Mouse (Mus musculus) cerebellum, adult 11 months (tissue): Measurements from ENCODE around the gene Inca1.

Experiments used
- DNase-seq: peaks from one replicate; pipeline ENCODE4 v3.0.0; 2022

Gene Inca1

DNA sequence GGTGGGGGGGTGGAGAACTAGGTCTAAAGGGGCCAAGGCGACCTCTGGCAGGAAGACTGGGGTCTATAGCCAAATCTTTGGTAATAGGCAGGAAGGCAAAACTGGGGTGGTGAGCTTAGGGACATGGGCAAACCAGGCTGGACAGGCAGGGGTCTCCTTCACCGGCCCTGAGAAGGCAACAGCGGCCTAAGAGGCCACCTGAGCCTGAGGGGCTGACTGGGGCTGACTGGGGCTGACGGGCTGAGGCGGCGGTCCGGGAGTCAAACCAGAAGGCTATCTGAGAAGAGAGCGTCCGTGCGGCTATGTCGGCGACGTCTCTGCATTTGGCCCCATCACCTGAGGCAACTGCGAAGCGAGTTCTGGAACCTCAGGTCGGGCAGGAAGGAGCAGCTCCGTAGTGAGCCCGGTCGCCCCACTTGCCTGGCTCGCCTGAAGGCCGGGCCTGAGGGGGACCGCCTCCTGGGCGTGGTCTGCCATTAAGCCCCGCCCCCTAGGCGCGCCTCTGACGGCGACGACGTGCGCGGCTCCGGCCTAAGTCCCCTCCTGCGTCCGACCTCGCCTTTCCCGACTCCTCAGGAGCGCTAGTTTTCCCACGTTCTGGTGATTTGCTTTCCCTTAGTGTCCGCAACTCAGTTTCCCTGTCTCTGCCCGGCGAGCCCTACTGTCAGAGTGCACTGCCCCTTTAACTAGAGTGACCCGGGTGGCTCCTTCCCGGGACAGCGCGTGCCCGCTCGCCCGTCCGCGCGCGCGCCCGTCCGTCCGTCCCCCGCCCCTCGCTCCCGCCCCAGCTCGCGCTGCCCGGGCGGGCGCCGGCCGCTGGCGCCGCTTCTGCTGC lies at the start of gene Inca1, which contains the start of gene Kif1c:
Gene Inca1 (minus strand): TSS at position 434 of the 835 bp plus-strand sequence.
Gene Kif1c (plus strand): TSS at position 827 of the 835 bp plus-strand sequence.
- DNase-seq: peak; percentile 97

DNA sequence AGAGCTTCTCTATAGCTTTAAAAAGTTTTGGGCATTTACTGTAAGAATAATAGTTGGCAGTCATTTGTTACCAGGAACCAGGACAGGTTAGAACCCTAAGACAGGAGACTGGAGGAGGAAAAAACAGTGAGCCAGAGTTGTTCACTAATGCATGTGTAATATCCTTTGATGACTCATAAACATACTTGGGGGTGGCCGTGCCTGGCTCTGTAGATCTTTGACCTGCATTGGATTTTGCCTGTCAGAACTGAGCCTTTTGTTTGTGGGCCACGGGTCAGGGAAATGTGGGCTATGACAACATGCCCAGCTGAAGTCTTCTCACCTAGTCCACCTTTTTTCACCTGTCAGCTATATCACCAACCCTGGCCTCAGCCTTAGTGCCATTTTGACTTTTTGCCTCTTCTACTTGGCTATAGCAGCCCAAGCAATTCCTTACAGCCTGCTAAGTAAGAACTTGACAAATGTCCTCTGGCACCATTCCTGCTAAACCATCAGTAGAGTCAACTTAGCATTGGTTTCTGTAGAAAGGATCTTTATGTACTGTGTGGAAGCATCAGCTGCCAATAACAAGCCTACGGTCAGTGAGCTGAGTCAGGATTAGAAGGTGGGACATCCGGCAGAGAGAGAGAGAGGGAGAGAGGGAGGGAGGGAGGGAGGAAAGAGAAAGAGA lies 48.1 kb upstream of the Inca1 start:
- DNase-seq: no peak

DNA sequence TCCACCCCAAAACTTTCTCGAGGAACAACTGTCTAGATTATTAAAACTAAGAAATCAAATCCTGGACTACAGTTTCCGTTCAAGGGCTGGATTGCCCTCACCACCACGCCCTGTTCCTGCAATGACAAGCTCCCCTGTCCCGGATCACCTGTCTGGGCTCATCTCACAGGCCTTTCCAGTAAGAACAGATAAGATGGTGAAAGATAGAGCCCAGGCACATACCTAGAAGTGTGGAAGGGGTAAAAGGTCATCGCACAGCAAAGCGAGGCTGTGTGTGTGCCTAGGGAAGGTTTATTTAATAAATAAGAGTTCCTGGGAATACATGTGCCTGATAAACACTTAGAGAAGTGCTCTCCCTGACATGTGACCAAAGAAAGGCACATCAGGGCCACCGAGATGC lies 45.7 kb upstream of the Inca1 start:
- DNase-seq: no peak

DNA sequence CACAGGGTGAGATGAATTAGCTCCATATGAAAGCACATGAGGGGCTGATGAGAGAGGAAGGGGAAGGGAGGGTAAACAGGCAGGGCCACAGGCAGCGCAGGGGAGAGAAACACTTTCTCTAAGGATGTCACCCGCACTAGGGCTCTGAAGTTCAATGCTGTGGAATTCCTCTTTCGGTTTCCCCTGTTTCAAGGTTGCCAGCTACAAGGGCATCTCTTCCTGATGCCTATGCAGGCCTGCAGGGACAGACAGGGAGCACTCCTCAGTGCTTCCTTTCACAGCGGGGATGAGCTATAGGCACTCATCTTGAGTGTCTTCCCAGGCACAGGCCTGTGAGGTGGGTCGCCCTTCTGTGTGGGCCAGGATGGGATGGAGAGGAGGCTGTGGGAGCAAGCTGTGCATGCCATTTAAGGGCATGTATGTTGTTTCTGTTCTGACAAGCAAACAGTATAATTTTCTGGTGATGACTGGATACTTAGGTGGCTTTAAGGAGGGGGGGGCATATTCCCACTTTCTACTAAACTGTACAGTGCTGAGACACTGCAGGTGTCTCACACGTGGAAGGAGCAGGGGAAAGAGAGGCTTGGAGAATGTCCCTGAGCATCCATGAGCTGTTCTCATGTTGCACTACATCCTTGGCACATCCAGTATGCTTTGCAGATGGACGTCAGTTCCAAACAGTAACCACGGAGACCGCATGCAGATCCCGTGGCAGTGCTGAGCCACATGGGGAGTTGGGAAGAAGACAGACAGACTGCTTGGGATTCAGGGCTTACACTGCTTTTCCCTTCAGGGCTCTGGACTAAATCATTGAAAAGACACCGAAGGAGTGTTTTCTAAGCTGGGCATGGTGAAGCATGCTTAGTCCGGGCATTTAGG lies 42.9 kb upstream of the Inca1 start:
- no peak for DNase-seq

DNA sequence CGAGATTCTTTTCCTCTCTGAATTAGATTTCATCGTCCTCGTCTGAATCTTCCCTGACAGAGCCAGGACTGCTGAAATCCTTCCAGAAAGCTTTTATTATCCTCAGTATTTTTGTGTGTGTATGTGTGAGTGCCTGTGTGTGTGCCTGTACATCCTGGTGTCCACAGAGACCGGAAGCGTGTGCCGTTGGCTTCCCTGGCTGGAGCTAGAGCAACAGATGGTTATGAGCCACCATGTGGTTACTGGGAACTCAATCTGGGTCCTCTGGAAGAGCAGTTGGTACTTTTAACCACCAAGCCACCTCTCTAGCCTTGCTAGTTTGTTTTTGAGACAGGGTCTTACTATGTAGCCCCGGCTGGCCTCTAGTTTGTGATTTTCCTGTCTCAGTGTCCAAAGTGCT lies 42.2 kb upstream of the Inca1 start:
- no peak for DNase-seq

DNA sequence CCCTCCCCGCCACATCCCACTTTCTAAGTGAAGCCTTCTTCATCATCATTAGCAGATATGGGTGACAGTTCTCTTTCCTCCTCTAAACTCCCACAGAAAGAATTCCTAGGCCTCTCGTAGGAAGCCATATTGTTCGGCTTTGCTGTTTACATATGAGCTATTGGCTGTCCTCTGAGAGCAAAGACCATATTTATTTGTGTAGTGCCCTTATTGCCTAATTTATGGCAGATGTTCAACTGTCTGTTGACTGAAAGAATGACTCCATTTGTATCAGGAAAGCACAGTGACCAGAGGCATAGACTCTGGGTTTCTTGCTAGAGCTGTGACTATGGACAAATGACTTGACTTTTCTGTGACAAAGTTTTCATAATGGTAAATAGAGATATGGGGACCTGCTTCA lies 41.6 kb upstream of the Inca1 start:
- DNase-seq: no peak

DNA sequence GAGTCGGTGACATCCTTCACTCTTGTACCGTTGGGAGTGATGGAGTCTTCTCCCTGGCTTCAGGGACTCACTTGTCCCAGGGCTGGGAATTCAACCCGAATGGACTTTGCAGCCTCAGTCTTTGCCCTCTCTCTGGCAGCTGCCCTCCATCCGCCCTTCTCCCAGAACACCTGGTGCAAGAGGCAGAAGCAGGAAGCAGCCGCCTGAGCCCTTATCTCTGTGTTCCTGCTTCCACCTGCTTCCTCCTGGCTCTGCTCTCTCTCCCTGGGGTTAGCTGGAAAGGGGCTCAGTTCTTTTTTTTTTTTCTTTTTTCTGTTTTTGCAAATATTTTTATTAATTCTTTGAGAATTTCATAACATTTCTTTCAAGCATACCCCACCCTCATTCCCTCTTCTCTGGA lies 37.8 kb upstream of the Inca1 start:
- no peak for DNase-seq

DNA sequence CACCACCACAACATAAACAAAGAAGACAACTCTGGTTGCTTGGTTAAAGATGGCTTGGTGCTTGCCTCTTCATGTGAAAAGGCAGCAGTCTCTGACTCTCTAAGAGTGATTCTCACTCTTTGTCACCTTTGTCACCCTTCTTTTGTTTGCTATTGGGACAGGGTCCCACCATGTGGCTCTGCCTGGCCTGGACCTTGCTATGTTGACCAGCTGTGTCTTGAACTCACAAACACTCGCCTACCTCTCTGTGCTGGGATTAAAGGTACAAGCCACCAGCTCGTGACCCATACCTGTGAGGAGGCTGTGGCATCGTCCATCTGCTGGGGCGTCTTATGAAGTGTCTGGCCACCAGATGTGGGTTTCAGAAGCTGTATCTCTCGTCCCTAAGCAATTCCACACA lies 33.3 kb upstream of the Inca1 start:
- DNase-seq: no peak

DNA sequence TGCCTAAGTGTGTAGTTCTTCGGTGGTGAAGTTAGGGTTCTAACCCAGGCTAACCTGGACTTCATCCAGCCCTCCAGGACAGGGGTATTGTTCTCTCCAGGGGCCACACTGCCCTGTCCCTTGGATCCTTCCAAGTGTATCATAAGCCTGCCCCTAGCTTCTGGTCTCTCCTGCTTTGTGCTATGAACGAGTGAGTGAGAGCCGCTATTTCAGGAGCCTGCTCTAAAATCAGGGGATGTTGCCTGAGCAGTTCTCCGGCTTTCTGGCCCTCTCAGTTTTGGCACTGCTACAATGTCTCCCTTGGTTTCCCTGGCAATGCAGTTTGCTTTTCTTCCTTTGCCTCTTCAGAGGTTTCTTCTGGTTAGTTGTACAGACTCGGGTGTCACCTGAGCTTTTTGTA lies 31.2 kb upstream of the Inca1 start:
- no peak for DNase-seq

DNA sequence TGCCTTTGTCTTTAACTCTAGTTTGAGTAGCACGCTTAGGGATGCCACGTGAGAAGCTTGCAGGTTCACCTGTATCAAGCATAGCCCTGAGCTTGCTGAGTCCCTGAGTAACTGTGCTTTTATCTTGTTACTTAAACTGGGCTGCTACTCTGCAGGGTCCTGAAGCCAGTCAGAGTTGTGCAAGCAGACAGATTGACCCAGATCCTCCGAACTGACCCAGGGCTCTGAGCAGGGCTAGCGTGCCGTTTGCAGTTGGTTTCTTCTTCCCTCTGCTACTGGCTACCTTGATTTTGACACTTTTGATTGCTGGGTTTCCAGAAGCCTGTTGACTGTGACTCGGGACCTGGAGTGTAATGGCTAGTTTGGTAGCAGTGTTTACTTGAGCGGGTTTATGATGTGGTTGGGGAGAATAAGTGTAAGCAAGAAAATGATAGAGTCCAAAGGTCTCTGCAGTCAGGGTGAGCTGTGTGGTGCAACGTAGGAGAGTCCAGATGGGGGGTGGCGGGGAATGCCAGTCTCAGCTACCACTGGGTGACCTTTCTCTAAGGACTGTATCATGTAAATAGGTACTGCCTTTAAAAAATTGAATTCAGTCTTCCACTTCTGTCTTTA lies 30.6 kb upstream of the Inca1 start:
- no peak for DNase-seq

DNA sequence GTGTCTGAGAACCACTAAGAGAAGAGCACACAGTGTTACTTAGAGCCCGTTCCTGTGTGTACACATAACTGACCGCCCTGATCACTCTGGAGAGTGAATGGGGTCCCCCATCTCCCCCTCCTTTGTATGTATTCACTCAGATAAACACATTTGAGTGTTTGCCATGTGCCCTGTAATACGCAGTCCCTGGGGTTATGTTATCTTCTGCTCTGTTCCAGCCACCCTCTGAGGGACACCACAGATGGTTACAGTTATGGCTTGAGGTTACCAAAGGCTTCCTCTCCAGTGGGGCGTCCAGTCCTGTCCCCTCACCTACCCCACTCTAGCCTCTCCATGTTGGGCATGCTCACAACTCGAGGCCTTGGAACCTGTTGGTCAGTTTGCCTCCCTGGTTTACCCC lies 27.4 kb upstream of the Inca1 start:
- DNase-seq: no peak

DNA sequence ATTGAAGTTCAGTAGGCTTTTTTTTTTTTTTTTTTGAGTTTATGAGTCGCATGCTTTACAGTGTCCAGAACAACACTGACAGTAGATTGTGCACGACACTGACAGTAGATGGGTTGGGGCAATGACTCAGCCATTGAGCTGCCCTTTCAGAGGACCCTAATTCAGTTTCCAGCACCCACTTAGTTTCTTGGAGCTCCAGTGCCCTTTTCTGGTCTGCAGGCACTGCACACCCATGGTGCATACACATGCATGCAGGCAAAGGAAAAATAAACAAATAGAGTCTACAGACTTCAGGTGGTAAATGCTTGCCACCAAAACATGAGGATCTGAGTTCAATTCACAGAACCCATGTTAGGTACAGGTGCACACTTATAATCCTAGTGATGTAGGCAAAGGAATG lies 26.6 kb upstream of the Inca1 start:
- no peak for DNase-seq

DNA sequence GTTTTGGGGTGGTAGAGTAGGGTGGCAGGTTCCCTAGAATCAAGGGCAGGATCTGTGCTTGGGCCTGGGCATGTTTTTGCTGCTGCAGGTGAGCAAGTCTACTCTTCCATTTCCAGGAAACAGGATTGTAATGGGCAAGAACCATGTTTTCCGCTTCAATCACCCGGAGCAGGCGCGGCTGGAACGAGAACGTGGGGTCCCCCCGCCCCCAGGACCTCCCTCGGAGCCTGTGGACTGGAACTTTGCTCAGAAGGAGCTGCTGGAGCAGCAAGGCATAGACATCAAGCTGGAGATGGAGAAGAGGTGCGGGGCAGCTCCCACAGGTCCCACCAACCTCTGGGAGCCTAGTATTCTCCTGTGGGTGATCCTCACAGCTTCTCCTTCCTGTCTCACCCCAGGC lies 24.8 kb upstream of the Inca1 start:
- no peak for DNase-seq

DNA sequence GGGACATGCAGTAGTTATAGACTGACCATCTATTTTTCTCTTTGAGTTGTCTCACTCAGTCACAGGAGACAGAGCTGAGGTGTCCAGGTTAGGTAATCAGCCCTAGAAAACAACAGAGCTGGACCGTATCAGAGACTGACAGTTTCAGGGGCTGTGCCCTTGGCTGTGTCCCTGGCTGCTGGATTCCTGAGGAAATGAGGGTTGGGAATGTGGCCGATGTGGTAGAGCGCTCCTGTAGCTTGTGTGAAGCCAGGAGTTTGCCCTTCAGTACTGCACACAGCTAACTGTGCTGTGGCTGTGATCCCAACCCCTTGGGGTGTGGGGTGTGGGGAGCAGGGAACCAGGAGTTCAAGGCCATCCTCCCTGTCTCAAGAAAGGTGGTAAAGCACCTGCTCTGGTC lies 21.1 kb upstream of the Inca1 start:
- DNase-seq: no peak

DNA sequence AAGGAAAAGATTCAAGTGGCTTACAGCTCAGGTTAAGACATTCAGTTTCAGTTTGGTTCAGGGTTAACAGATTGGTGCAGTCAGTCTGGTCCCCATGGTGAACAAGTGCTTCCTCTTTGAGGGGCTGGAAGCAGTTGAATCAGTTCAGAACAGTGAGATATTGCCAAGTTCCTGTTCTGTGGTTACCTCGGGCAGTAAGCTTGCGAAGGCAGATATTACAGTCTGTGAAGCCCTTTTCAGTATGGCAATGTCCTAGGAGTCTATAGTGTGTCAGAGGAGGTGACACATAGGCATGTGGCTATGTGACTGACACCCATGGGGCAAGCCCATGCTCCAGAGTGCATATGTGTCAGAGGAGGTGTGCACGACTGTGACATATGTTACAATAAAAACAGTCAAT lies 20.6 kb upstream of the Inca1 start:
- DNase-seq: no peak

DNA sequence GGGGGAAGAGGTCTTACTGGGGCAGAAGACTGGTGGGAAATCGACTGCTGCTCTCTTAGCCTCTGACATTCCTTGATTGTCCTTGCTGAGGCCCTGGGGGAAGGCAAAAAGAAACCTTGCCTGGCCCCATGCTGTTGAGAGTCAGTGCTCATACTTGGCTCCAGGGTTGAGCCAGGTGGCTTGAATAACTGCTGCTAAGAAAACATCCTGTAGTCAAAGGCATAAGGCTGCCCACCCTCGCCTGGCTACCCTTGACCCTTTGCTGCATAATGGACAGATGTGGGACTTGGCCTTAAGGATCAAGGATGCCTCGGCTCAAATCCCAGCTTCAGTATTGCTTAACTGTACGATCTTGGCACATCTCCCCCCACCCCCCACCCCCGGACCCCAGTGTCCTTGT lies 18.5 kb upstream of the Inca1 start:
- DNase-seq: no peak

DNA sequence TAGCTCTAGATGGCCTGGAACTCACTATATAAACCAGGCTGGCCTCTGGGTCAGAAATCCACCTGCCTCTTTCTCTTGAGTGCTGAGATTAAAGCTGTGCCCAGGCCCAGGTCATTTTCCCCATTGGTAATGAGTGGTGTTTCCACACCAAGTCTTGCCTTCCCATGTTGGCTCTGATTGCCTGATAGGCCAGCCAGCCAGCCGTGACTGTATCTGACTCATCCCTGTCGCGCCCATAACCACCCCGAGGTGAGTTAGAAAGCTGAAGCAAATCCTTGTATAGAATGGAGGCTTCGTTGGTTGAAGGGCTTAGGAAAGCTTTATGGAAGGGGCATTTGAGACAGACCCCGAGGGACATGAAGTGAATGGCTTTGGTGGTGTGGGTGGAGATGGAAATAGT lies 15.9 kb upstream of the Inca1 start:
- no peak for DNase-seq

DNA sequence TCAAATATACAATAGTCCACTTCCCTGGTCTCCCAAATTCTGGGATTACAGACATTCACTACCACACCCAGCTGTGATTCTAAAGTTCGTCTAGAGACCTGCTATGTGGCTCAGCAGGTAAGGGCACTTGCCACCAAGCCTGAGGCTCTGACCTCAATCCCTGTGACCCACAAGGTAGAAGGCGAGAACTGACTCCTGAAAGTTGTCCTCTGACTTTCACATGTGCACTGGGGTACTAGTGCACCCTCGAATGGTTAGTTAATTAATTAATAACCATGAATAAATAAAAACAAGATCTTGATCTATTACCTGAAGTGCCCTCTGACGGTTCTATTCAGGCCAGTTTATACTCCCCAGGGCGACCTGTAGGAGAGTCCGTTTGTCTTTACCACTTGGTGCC lies 13.3 kb upstream of the Inca1 start:
- DNase-seq: no peak

DNA sequence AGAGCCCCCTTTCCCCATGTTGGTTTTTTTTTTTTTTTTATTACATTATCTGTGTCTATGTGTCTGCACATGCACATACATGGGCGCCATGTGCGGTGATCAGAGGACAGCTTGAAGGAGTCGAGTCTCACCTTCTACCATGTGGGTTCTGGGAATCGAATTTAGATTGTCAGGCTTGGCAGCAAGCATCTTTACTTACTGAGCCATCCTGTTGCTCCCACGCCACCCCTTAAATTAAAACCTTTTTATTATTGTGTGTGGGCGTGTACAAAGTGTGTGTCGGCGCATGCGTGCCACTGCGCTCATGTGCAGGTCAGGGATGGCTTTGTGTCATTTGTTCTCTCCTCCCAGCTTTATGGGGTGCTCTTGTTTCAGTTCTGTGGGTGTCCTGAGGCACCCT lies 11.1 kb upstream of the Inca1 start:
- no peak for DNase-seq

DNA sequence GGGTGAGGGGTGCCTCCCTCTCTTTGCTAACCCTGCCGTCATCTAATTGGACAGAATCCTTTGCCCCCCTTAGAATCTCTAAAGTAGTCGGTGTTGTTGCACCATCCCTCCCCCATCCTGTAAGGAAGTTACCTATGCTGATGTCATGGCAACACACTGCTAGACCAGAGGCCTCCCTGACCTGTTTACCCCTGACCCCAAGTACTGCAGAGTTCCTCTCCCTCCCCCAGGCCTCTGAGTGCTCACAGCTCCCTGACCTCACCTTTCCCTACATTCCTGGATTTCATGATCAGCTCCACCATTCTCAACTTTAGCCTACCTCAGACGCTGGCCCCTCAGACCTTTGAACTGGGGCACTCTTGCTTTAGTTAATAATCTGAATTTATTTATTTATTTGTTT lies 6.2 kb upstream of the Inca1 start:
- DNase-seq: no peak

DNA sequence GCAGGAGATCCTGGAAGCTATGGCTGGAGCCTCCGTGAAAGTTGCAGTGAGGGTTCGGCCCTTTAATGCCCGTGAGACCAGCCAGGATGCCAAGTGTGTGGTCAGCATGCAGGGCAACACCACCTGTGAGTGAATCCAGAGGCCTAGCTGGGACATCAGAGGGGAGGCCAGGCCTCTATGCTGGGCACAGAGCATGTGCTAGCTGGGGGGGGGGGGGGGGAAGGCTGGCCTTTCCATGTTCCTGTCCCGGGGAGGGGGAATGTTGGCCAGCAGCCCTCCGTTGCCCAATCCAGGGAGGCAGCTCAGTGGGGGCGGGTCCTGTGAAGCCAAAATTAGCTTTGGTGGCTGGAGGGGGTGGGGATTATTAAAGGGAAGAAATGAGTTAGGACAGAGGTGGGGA lies 2.8 kb upstream of the Inca1 start:
- DNase-seq: no peak

DNA sequence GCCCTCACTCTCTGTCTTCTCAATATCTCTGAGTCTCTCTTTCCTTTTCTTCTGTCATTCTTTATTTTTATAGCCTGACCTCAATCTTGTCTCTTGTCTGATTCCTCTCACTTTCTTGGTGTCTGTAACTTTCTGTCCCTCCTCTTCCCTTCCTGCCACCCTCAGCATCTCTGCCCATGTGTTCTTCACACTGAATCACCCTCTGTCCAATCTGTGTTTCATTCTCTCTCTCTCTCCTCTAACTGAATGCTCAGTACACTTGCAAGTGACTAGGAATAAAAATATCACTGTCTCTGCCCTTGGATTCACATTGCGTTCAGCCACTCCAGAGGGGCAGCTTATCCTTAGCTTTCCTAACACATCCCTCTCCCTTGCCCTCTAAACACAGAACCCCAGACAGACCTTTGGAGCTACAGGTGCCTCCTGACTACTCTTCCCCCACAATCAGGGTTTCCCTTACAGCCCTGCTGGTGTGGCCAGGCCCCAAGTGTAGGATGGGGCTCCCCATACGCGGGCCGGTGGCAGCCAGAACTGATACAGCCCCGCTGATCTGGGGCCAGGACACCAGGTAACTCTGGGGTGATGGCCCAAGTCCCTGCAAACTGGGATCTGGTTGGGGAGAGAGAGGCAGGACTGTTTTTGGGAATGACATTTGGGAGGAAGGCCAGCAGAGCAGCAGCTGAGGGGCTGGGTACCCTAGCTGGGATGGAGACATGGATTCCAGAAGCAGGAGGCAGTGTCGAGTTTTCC lies 2.2 kb upstream of the Inca1 start:
- no peak for DNase-seq
